In genomic region chr7:82294083-82294482, GRCm38 (mm10) we compare ENCODE assay signal across 20 mouse cellular contexts. TPM values are rescaled to one million over a fixed set of nuclear protein-coding genes. Genes with fewer than 3 reads are reported as not detected.
DNase-seq lines count a peak whose midpoint lies in the region; ATAC-seq and TF ChIP-seq lines count a peak whose summit lies in the region.
"Had no signal": no experiment of that assay in that cellular context is flagged by ENCODE, and none has a peak within 500 bp of the region (broad histone marks: within the 10 kb centered on the region; RNA-seq: fewer than 3 reads in every experiment).

No protein-coding gene starts in this region.

- DNase-seq in cerebellum, postnatal 14 days: peak; percentile 61 to 65
- DNase-seq in cerebellum, adult 18-20 months: no peak
- DNase-seq in hindbrain, postnatal 0 days (ENCODE audit: low spot score): peak; percentile 49
- peak; percentile 33 for DNase-seq in brain, embryonic 14.5 days (ENCODE audit: low read depth)
- DNase-seq in embryo, embryonic 10.5 days (ENCODE audit: low spot score): no peak
- no peak for DNase-seq in lung, adult 2 months
- DNase-seq: adrenal gland, adult 2 months; cerebellum, adult 8-10 months; heart, postnatal 36 days; kidney, adult 2 months; kidney, postnatal 36 days; lung, postnatal 10 days; thymus, adult 18-20 months had no signal

- H3K36me3 ChIP-seq in hindbrain, postnatal 0 days (ENCODE audit: insufficient read depth, low read length): no peaks in the 10 kb centered on the region
- no peaks in the 10 kb centered on the region for H3K36me3 ChIP-seq in hindbrain, embryonic 12.5 days
- no peaks in the 10 kb centered on the region for H3K36me3 ChIP-seq in limb, embryonic 13.5 days
- H3K36me3 ChIP-seq: embryonic facial prominence, embryonic 12.5 days; forebrain, embryonic 10.5 days; heart, embryonic 12.5 days; neural tube, embryonic 15.5 days had no signal

- no peaks in the 10 kb centered on the region for H3K9me3 ChIP-seq in hindbrain, postnatal 0 days (ENCODE audit: low read length)
- H3K9me3 ChIP-seq in hindbrain, embryonic 12.5 days (replicated peaks): 0 out of 2 replicates have a peak, but pooled peaks cover 4% of the 10 kb centered on the region
- no peaks in the 10 kb centered on the region for H3K9me3 ChIP-seq in limb, embryonic 13.5 days
- H3K9me3 ChIP-seq: embryonic facial prominence, embryonic 12.5 days; forebrain, embryonic 10.5 days; neural tube, embryonic 15.5 days had no signal

- peak overlapping the region; percentile 23; the same call in 1 of the 2 replicates for H3K4me2 ChIP-seq in hindbrain, postnatal 0 days (ENCODE audit: low read depth, low read length)
- no peak overlapping the region for H3K4me2 ChIP-seq in hindbrain, embryonic 12.5 days (replicated peaks)
- H3K4me2 ChIP-seq in limb, embryonic 13.5 days (replicated peaks): peak overlapping the region; percentile 9; the same call in 1 of the 2 replicates
- H3K4me2 ChIP-seq: embryonic facial prominence, embryonic 12.5 days; heart, embryonic 12.5 days; neural tube, embryonic 15.5 days had no signal

- TF ChIP-seq CTCF in hindbrain, postnatal 0 days (IDR thresholded peaks at IDR 0.05; ENCODE audit: low read depth): no peak
- TF ChIP-seq CTCF in brain, embryonic 14.5 days (IDR thresholded peaks at IDR 0.05; ENCODE audit: borderline replicate concordance, extremely low read depth, insufficient read depth, insufficient read length): no peak
- no peak for TF ChIP-seq CTCF in lung, adult 2 months (IDR thresholded peaks at IDR 0.05; ENCODE audit: insufficient read depth, low read length)

- 41% methylated on average over 10 of the region's 10 CpGs for WGBS in hindbrain, postnatal 0 days
- 83% methylated on average over 10 of the region's 10 CpGs for WGBS in hindbrain, embryonic 12.5 days
- whole genome bisulfite sequencing in limb, embryonic 13.5 days: 56% methylated on average over 10 of the region's 10 CpGs
- 72% methylated on average over 10 of the region's 10 CpGs for whole genome bisulfite sequencing in lung, adult 2 months

- H3K4me1 ChIP-seq in hindbrain, postnatal 0 days (ENCODE audit: insufficient read depth, low read length): peaks cover 4% of the 10 kb centered on the region; the same call in 1 of the 2 replicates
- H3K4me1 ChIP-seq in hindbrain, embryonic 12.5 days: no peaks in the 10 kb centered on the region; the same call in 1 of the 2 replicates
- peaks cover 36% of the 10 kb centered on the region for H3K4me1 ChIP-seq in limb, embryonic 13.5 days
- H3K4me1 ChIP-seq in lung, adult 2 months (ENCODE audit: control insufficient read depth, insufficient read depth, low read length): no peaks in the 10 kb centered on the region
- H3K4me1 ChIP-seq: heart, embryonic 12.5 days had no signal

- no peak overlapping the region for H3K4me3 ChIP-seq in hindbrain, postnatal 0 days (ENCODE audit: low read length)
- no peak overlapping the region for H3K4me3 ChIP-seq in hindbrain, embryonic 12.5 days
- no peak overlapping the region for H3K4me3 ChIP-seq in limb, embryonic 13.5 days
- H3K4me3 ChIP-seq in lung, adult 2 months (replicated peaks; ENCODE audit: extremely low read depth, low read depth, low read length): no peak overlapping the region
- H3K4me3 ChIP-seq: embryonic facial prominence, embryonic 12.5 days; forebrain, embryonic 10.5 days; heart, embryonic 12.5 days; neural tube, embryonic 15.5 days had no signal

- ATAC-seq in hindbrain, postnatal 0 days: peak; percentile 62; the same call in 1 of the 2 replicates
- ATAC-seq in hindbrain, embryonic 12.5 days (ENCODE audit: low FRiP score): no peak
- ATAC-seq in limb, embryonic 13.5 days (ENCODE audit: low FRiP score, low read depth): peak; percentile 51; the same call in 1 of the 2 replicates

- peak overlapping the region; percentile 20; the same call in 1 of the 2 replicates for H3K27ac ChIP-seq in hindbrain, postnatal 0 days
- no peak overlapping the region for H3K27ac ChIP-seq in hindbrain, embryonic 12.5 days
- peak overlapping the region; percentile 28; the same call in 1 of the 2 replicates for H3K27ac ChIP-seq in limb, embryonic 13.5 days
- H3K27ac ChIP-seq: embryonic facial prominence, embryonic 12.5 days; forebrain, embryonic 10.5 days; liver, embryonic 14.5 days; neural tube, embryonic 15.5 days had no signal

- H3K9ac ChIP-seq in hindbrain, postnatal 0 days (replicated peaks; ENCODE audit: low read length): no peak overlapping the region
- H3K9ac ChIP-seq in hindbrain, embryonic 12.5 days: no peak overlapping the region
- H3K9ac ChIP-seq in limb, embryonic 13.5 days: no peak overlapping the region
- H3K9ac ChIP-seq: embryonic facial prominence, embryonic 12.5 days; heart, embryonic 12.5 days; liver, embryonic 14.5 days; neural tube, embryonic 15.5 days had no signal

- no peaks in the 10 kb centered on the region for H3K27me3 ChIP-seq in hindbrain, postnatal 0 days (ENCODE audit: insufficient read depth, low read length)
- H3K27me3 ChIP-seq in hindbrain, embryonic 12.5 days: no peaks in the 10 kb centered on the region
- no peaks in the 10 kb centered on the region for H3K27me3 ChIP-seq in limb, embryonic 13.5 days
- H3K27me3 ChIP-seq: embryonic facial prominence, embryonic 12.5 days; neural tube, embryonic 15.5 days had no signal

- no peak for TF ChIP-seq POLR2A in brain, embryonic 14.5 days (IDR thresholded peaks at IDR 0.05; ENCODE audit: borderline replicate concordance, extremely low read depth, insufficient read depth, insufficient read length, poor library complexity, severe bottlenecking)
- no peak for TF ChIP-seq POLR2A in lung, adult 2 months (IDR thresholded peaks at IDR 0.05; ENCODE audit: borderline replicate concordance, extremely low read depth, low read depth, low read length)

RNA-seq across cellular contexts. Expression of gene Adamtsl3, which starts 41.4 kb away (rescaled TPM):
- 3.5 and 9.7 TPM in 2 replicates for total RNA-seq in hindbrain, postnatal 0 days (2014; rRNA removed)
- 1.5 and 2.3 TPM in 2 replicates for polyA plus RNA-seq in hindbrain, postnatal 0 days (2015; fragmentation: Nextera tagmentation; extraction: Ambion mirVana)
- polyA plus RNA-seq in hindbrain, embryonic 12.5 days (2016; fragmentation: Nextera tagmentation; extraction: Ambion mirVana): 1.1 and 2.0 TPM in 2 replicates
- 0.54 and 0.92 TPM in 2 replicates for polyA plus RNA-seq in brain, embryonic 14.5 days (2012; rRNA removed)
- 5.7 and 6.4 TPM in 2 replicates for polyA plus RNA-seq in limb, embryonic 13.5 days (2015; fragmentation: Nextera tagmentation; extraction: Ambion mirVana)
- polyA plus RNA-seq in lung, adult 2 months (2012; rRNA removed): 6.1 and 8.0 TPM in 2 replicates
- polyA plus RNA-seq: forebrain, embryonic 10.5 days had no signal

Comparison
In these comparisons a context has a peak if more than half of its experiments do, and no peak if none do; other contexts are left out.
1. DNase-seq: peak in cerebellum, postnatal 14 days (2 of 2), hindbrain, postnatal 0 days (single experiment) and brain, embryonic 14.5 days (single experiment); none in cerebellum, adult 18-20 months (0 of 2), embryo, embryonic 10.5 days (single experiment) and lung, adult 2 months (single experiment).